ENCODE assay signal across 21 mouse cellular contexts in the genomic region with DNA sequence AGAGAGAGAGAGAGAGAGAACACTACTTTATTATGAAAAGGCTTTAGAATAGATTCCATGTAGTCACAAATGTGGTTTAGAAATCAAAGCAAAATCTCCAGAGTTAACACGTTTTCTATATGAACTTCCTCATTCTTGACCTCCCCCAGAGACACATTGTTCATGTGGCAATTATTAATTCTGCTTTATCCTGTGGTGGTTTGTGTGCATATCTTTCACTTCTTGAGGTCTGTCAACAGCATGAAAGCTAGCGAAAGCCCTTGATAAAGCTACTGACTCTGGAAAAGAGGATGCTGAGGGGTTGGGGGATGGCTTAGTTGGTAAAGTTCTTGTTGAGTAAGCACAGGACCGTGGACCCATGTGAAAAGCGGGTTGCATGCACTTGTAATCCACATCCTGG. TPM values are rescaled to one million over a fixed set of nuclear protein-coding genes. Genes with fewer than 3 reads are reported as not detected.
DNase-seq lines count a peak whose midpoint lies in the region; ATAC-seq lines count a peak whose summit lies in the region.
"Had no signal": no experiment of that assay in that cellular context is flagged by ENCODE, and none has a peak within 500 bp of the region (broad histone marks: within the 10 kb centered on the region; RNA-seq: fewer than 3 reads in every experiment).

No protein-coding gene starts in this region.

- DNase-seq in 416B (ENCODE audit: low read depth) (peak; percentile 2), MEL-GATA-1-ER (ENCODE audit: extremely low read depth, low read depth) (peak; percentile 3)
- no peak for DNase-seq in frontal cortex, postnatal 25 days (ENCODE audit: low spot score in 2 of 2)
- DNase-seq in left cerebral cortex, adult 18-20 months (ENCODE audit: low spot score in 2 of 2): no peak
- DNase-seq: adrenal gland, postnatal 14 days; cerebellum, adult 18-20 months; cerebellum, adult 9-11 months; cerebellum, postnatal 36 days; forebrain, postnatal 0 days; gastrocnemius, adult 2 months; gastrocnemius, postnatal 25 days; heart, adult 11 months; heart, postnatal 4 days had no signal

- H3K36me3 ChIP-seq in intestine, embryonic 16.5 days (ENCODE audit: control insufficient read depth, insufficient read depth, low read length): no peaks in the 10 kb centered on the region
- H3K36me3 ChIP-seq: embryonic facial prominence, embryonic 10.5 days; heart, embryonic 13.5 days; hindbrain, embryonic 13.5 days had no signal

- H3K4me1 ChIP-seq in intestine, embryonic 16.5 days (ENCODE audit: control insufficient read depth, insufficient read depth, low read length): no peaks in the 10 kb centered on the region
- H3K4me1 ChIP-seq: embryonic facial prominence, embryonic 10.5 days; forebrain, embryonic 13.5 days; heart, embryonic 13.5 days; hindbrain, embryonic 13.5 days had no signal

- H3K27ac ChIP-seq in intestine, embryonic 16.5 days (ENCODE audit: low read length): no peak overlapping the region
- H3K27ac ChIP-seq: embryonic facial prominence, embryonic 10.5 days; forebrain, embryonic 13.5 days; gastrocnemius, adult 2 months; heart, embryonic 13.5 days; hindbrain, embryonic 13.5 days; hindbrain, postnatal 0 days had no signal

- no peak overlapping the region for H3K9ac ChIP-seq in intestine, embryonic 16.5 days (ENCODE audit: low read depth, low read length)
- H3K9ac ChIP-seq: forebrain, embryonic 13.5 days; forebrain, postnatal 0 days; heart, embryonic 13.5 days; hindbrain, embryonic 13.5 days had no signal

- ATAC-seq in common myeloid progenitor, adult 5-6 weeks (replicated peaks; ENCODE audit: low read depth, poor library complexity, severe bottlenecking): peak; percentile 91
- ATAC-seq in intestine, embryonic 16.5 days: no peak
- ATAC-seq: activated CD4-positive, CD25-positive, alpha-beta regulatory T cell, adult 4 months; forebrain, embryonic 13.5 days; forebrain, postnatal 0 days; hindbrain, postnatal 0 days had no signal

- no peaks in the 10 kb centered on the region for H3K27me3 ChIP-seq in intestine, embryonic 16.5 days (replicated peaks; ENCODE audit: control insufficient read depth, insufficient read depth, low read length)
- H3K27me3 ChIP-seq: forebrain, embryonic 13.5 days; heart, embryonic 13.5 days; hindbrain, embryonic 13.5 days had no signal

- no peak overlapping the region for H3K4me3 ChIP-seq in intestine, embryonic 16.5 days (ENCODE audit: low read length)
- H3K4me3 ChIP-seq: embryonic facial prominence, embryonic 10.5 days; forebrain, embryonic 13.5 days; gastrocnemius, adult 2 months; heart, embryonic 13.5 days; hindbrain, embryonic 13.5 days had no signal

- H3K4me2 ChIP-seq in intestine, embryonic 16.5 days (ENCODE audit: low read depth, low read length): no peak overlapping the region
- H3K4me2 ChIP-seq: forebrain, embryonic 13.5 days; heart, embryonic 13.5 days; hindbrain, embryonic 13.5 days had no signal

- WGBS in intestine, embryonic 16.5 days: 62% methylated on average over 4 of the region's 4 CpGs

- H3K9me3 ChIP-seq in intestine, embryonic 16.5 days (ENCODE audit: control insufficient read depth, low read length): no peaks in the 10 kb centered on the region
- H3K9me3 ChIP-seq: embryonic facial prominence, embryonic 10.5 days; forebrain, embryonic 13.5 days; heart, embryonic 13.5 days; hindbrain, embryonic 13.5 days had no signal

RNA-seq across cellular contexts. Expression of gene Dip2c, which starts 14.6 kb away (rescaled TPM):
- 3.2 and 4.9 TPM in 2 replicates for total RNA-seq in common myeloid progenitor, adult 5-6 weeks (2017)
- polyA plus RNA-seq in intestine, embryonic 16.5 days (2015; fragmentation: Nextera tagmentation; extraction: Ambion mirVana): 2.3 and 3.1 TPM in 2 replicates
- total RNA-seq in left cerebral cortex, adult 18-20 months (2021): 10 to 100 TPM; 65.5 to 68.1 TPM

Comparison
In these comparisons a context has a peak if more than half of its experiments do, and no peak if none do; other contexts are left out.
1. DNase-seq: peak in 416B (single experiment) and MEL-GATA-1-ER (single experiment); none in frontal cortex, postnatal 25 days (0 of 2) and left cerebral cortex, adult 18-20 months (0 of 2).
2. RNA of gene Dip2c, which starts 14.6 kb away (total RNA-seq): 65.5 to 68.1 TPM in left cerebral cortex, adult 18-20 months; 3.2 to 4.9 TPM in common myeloid progenitor, adult 5-6 weeks; every median in the first group is over 10 times any median in the second.